Mouse (Mus musculus): ENCODE data around the gene Dnajc6.

- no peak for TF ChIP-seq CTCF (conservative IDR thresholded peaks at IDR 0.05; ENCODE audit: insufficient read depth, insufficient read length, low read depth, low read length)
- no peak for TF ChIP-seq POLR2A (IDR thresholded peaks at IDR 0.05; ENCODE audit: low read depth, low read length)
These were observed 75.7 kb downstream of the Dnajc6 start for GRCm38 (mm10) chr4:101572142-101572541.

Measured in kidney, adult 2 months (tissue).